Mouse (Mus musculus) stomach, embryonic 14.5 days (tissue): Measurements from ENCODE around the gene Repin1. TPM values are rescaled to one million over a fixed set of nuclear protein-coding genes. Genes with fewer than 3 reads are reported as not detected.

Source experiments
- ATAC-seq: fragments of 200-750 bp; cut with Nextera tagmentation; 2 replicates; pipeline ENCODE4 v1.8.0; 2017; ENCODE audit warnings: low read depth, moderate TSS enrichment; ENCODE audit not compliant: insufficient number of reproducible peaks, insufficient read depth, low FRiP score
- H3K27ac ChIP-seq: fragments of 300-500 bp; sonication (generic); 2 replicates; pipeline ENCODE4 v1.5.1; 2014; ENCODE audit warnings: mild to moderate bottlenecking, low read length, moderate library complexity, mixed read lengths
- H3K27me3 ChIP-seq: fragments of 300-500 bp; sonication (generic); 2 replicates; pipeline ENCODE4 v1.6.1; 2014; ENCODE audit warnings: low read length, control low read depth, mixed read lengths; ENCODE audit not compliant: control insufficient read depth, insufficient read depth
- H3K36me3 ChIP-seq: fragments of 300-500 bp; sonication (generic); 2 replicates; pipeline ENCODE4 v1.6.1; 2014; ENCODE audit warnings: mild to moderate bottlenecking, control low read depth, low read length, moderate library complexity, mixed read lengths; ENCODE audit not compliant: control insufficient read depth, insufficient read depth
- H3K4me1 ChIP-seq: fragments of 300-500 bp; sonication (generic); 2 replicates; pipeline ENCODE4 v1.6.1; 2014; ENCODE audit warnings: low read length, control low read depth, mixed read lengths; ENCODE audit not compliant: control insufficient read depth, insufficient read depth
- H3K4me2 ChIP-seq: fragments of 300-500 bp; sonication (generic); replicated peaks from 2 replicates; pipeline ENCODE4 v1.6.1; 2014; ENCODE audit warnings: low read depth, low read length, control low read depth
- H3K4me3 ChIP-seq: fragments of 300-500 bp; sonication (generic); 2 replicates; pipeline ENCODE4 v1.5.1; 2014; ENCODE audit warnings: low read depth, low read length, control low read depth
- H3K9ac ChIP-seq: fragments of 300-500 bp; sonication (generic); replicated peaks from 2 replicates; pipeline ENCODE4 v1.6.1; 2014; ENCODE audit warnings: low read depth, mild to moderate bottlenecking, control low read depth, low read length, moderate library complexity, mixed read lengths
- H3K9me3 ChIP-seq: fragments of 300-500 bp; sonication (generic); 2 replicates; pipeline ENCODE4 v1.6.1; 2016; ENCODE audit warnings: low read depth, low read length, control low read depth; ENCODE audit not compliant: control insufficient read depth
- WGBS: fragments of 180-500 bp; shearing (Covaris S2); extraction: QIAGEN DNeasy Blood & Tissue Kit; methylation state at CpG from one replicate; pipeline ENCODE4 v1.1.7; 2014; 5-methylcytosine and 5-hydroxymethylcytosine counted together
- polyA plus RNA-seq: library from polyadenylated mRNA; unstranded; fragments of >200 nt; fragmentation: Nextera tagmentation; extraction: Ambion mirVana; gene quantifications from 2 replicates; pipeline ENCODE4 v1.2.1, GENCODE M21; 2014

The Repin1 gene
- polyA plus RNA-seq, 1 experiment from 2014 or later, result 27.1 TPM

- Histone ChIP-seq H3K4me1 (no peaks in the 10 kb centered on the region), H3K9ac (no peak overlapping the region), H3K36me3 (peaks cover 12% of the 10 kb centered on the region), H3K4me2 (no peak overlapping the region), H3K9me3 (no peaks in the 10 kb centered on the region), H3K27me3 (peaks cover 8% of the 10 kb centered on the region; the same call in 1 of the 2 replicates), H3K4me3 (no peak overlapping the region), H3K27ac (no peak overlapping the region)
- WGBS, result 40% methylated on average over 1 of the region's 1 CpGs
- ATAC-seq, result no peak
Measured at GRCm38 (mm10) chr6:48623460-48623859, 29.8 kb downstream of the Repin1 start.

GRCm38 (mm10) chr6:48626464-48626863, 32.8 kb downstream of the Repin1 start, which contains the start of gene AI854703:
AI854703 (plus strand) TSS chr6:48626764.
- WGBS, result 36% methylated on average over 8 of the region's 8 CpGs
- Histone ChIP-seq H3K4me3 (peak within 1 kb of the TSS; percentile 39), H3K4me1 (0 out of 2 replicates have a peak, but pooled peaks cover 4% of the 10 kb centered on the region), H3K4me2 (peak within 1 kb of the TSS; percentile 73), H3K9me3 (no peaks in the 10 kb centered on the region), H3K27me3 (peaks cover 21% of the 10 kb centered on the region; the same call in 1 of the 2 replicates), H3K27ac (no peak within 1 kb of the TSS), H3K36me3 (no peaks in the 10 kb centered on the region), H3K9ac (peak within 1 kb of the TSS; percentile 22; the same call in 1 of the 2 replicates)
- no peak for ATAC-seq

- H3K4me3 ChIP-seq, result peak overlapping the region; percentile 39
- ATAC-seq, result no peak
- H3K9me3 ChIP-seq, result no peaks in the 10 kb centered on the region
- H3K36me3 ChIP-seq, result no peaks in the 10 kb centered on the region
- H3K27ac ChIP-seq, result no peak overlapping the region
- WGBS, result 2% methylated on average over 32 of the region's 32 CpGs
- peaks cover 21% of the 10 kb centered on the region; the same call in 1 of the 2 replicates for H3K27me3 ChIP-seq
- H3K9ac ChIP-seq, result peak overlapping the region; percentile 22; the same call in 1 of the 2 replicates
- 0 out of 2 replicates have a peak, but pooled peaks cover 4% of the 10 kb centered on the region for H3K4me1 ChIP-seq
- peak overlapping the region; percentile 73 for H3K4me2 ChIP-seq
Measured at GRCm38 (mm10) chr6:48626984-48627383, 33.3 kb downstream of the Repin1 start.

GRCm38 (mm10) chr6:48627511-48627924, 33.8 kb downstream of the Repin1 start:
- Histone ChIP-seq H3K4me1 (0 out of 2 replicates have a peak, but pooled peaks cover 4% of the 10 kb centered on the region), H3K9me3 (no peaks in the 10 kb centered on the region), H3K27me3 (peaks cover 21% of the 10 kb centered on the region; the same call in 1 of the 2 replicates), H3K27ac (no peak overlapping the region), H3K4me2 (peak overlapping the region; percentile 73), H3K9ac (no peak overlapping the region), H3K36me3 (no peaks in the 10 kb centered on the region), H3K4me3 (peak overlapping the region; percentile 39)
- WGBS, result 6% methylated on average over 7 of the region's 7 CpGs
- ATAC-seq, result no peak

GRCm38 (mm10) chr6:48628377-48628776, 34.7 kb downstream of the Repin1 start:
- no peak for ATAC-seq
- Histone ChIP-seq H3K4me1 (0 out of 2 replicates have a peak, but pooled peaks cover 4% of the 10 kb centered on the region), H3K27me3 (peaks cover 21% of the 10 kb centered on the region; the same call in 1 of the 2 replicates), H3K9me3 (no peaks in the 10 kb centered on the region), H3K4me3 (no peak overlapping the region), H3K36me3 (no peaks in the 10 kb centered on the region), H3K4me2 (no peak overlapping the region), H3K9ac (no peak overlapping the region), H3K27ac (no peak overlapping the region)
- 75% methylated on average over 3 of the region's 3 CpGs for WGBS

GRCm38 (mm10) chr6:48628808-48629660, 35.4 kb downstream of the Repin1 start:
- H3K27me3 ChIP-seq, result peaks cover 21% of the 10 kb centered on the region; the same call in 1 of the 2 replicates

GRCm38 (mm10) chr6:48629661-48630034, 36.0 kb downstream of the Repin1 start:
- Histone ChIP-seq H3K9ac (peak overlapping the region; percentile 25; the same call in 1 of the 2 replicates), H3K27me3 (peaks cover 21% of the 10 kb centered on the region; the same call in 1 of the 2 replicates), H3K36me3 (no peaks in the 10 kb centered on the region), H3K4me1 (0 out of 2 replicates have a peak, but pooled peaks cover 4% of the 10 kb centered on the region), H3K4me2 (peak overlapping the region; percentile 88), H3K27ac (no peak overlapping the region), H3K9me3 (no peaks in the 10 kb centered on the region), H3K4me3 (peak overlapping the region; percentile 35)
- 0 out of 2 replicates have a peak, but pooled peaks have one; percentile 15 for ATAC-seq
- WGBS, result 16% methylated on average over 13 of the region's 13 CpGs

More at GRCm38 (mm10) chr6:48628808-48629660, 35.4 kb downstream of the Repin1 start:
- WGBS, result 8% methylated on average over 51 of the region's 54 CpGs
- no peak overlapping the region for H3K27ac ChIP-seq
- peak overlapping the region; percentile 25; the same call in 1 of the 2 replicates for H3K9ac ChIP-seq
- H3K36me3 ChIP-seq, result no peaks in the 10 kb centered on the region
- peak overlapping the region; percentile 35 for H3K4me3 ChIP-seq
- no peaks in the 10 kb centered on the region for H3K9me3 ChIP-seq
- peak; percentile 47; the same call in 1 of the 2 replicates for ATAC-seq
- H3K4me1 ChIP-seq, result 0 out of 2 replicates have a peak, but pooled peaks cover 4% of the 10 kb centered on the region
- H3K4me2 ChIP-seq, result peak overlapping the region; percentile 88

- Histone ChIP-seq H3K9ac (no peak overlapping the region), H3K4me2 (no peak overlapping the region), H3K27ac (no peak overlapping the region), H3K36me3 (no peaks in the 10 kb centered on the region), H3K27me3 (peaks cover 21% of the 10 kb centered on the region; the same call in 1 of the 2 replicates), H3K9me3 (no peaks in the 10 kb centered on the region), H3K4me1 (0 out of 2 replicates have a peak, but pooled peaks cover 4% of the 10 kb centered on the region), H3K4me3 (no peak overlapping the region)
- no peak for ATAC-seq
- 81% methylated on average over 8 of the region's 8 CpGs for WGBS
Measured at GRCm38 (mm10) chr6:48630831-48631230, 37.1 kb downstream of the Repin1 start.
